Mouse (Mus musculus) heart, embryonic 12.5 days (tissue): ENCODE results near the gene Zdhhc8. TPM values are rescaled to one million over a fixed set of nuclear protein-coding genes. Genes with fewer than 3 reads are reported as not detected.

Experiments used
- ATAC-seq: fragments of 200-750 bp; cut with Nextera tagmentation; 2 replicates; pipeline ENCODE4 v1.8.0; 2017; ENCODE audit warnings: moderate TSS enrichment, moderate library complexity; ENCODE audit not compliant: insufficient number of reproducible peaks, low FRiP score
- H3K27ac ChIP-seq: fragments of 300-500 bp; sonication (generic); 2 replicates; pipeline ENCODE4 v1.5.1; 2016; ENCODE audit warnings: mild to moderate bottlenecking, moderate library complexity; ENCODE audit not compliant: poor library complexity, severe bottlenecking
- H3K27me3 ChIP-seq: fragments of 300-500 bp; sonication (generic); replicated peaks from 2 replicates; pipeline ENCODE4 v1.6.1; 2016; ENCODE audit warnings: mild to moderate bottlenecking, moderate library complexity
- H3K36me3 ChIP-seq: fragments of 300-500 bp; sonication (generic); 2 replicates; pipeline ENCODE4 v1.6.1; 2016; ENCODE audit warnings: mild to moderate bottlenecking, moderate library complexity
- H3K4me1 ChIP-seq: fragments of 300-500 bp; sonication (generic); replicated peaks from 2 replicates; pipeline ENCODE4 v1.6.1; 2016; ENCODE audit warnings: mild to moderate bottlenecking
- H3K4me2 ChIP-seq: fragments of 300-500 bp; sonication (generic); 2 replicates; pipeline ENCODE4 v1.6.1; 2016; ENCODE audit warnings: mild to moderate bottlenecking, moderate library complexity
- H3K4me3 ChIP-seq: fragments of 300-500 bp; sonication (generic); 2 replicates; pipeline ENCODE4 v1.5.1; 2016; ENCODE audit warnings: mild to moderate bottlenecking
- H3K9ac ChIP-seq: fragments of 300-500 bp; sonication (generic); 2 replicates; pipeline ENCODE4 v1.6.1; 2016; ENCODE audit warnings: mild to moderate bottlenecking, moderate library complexity
- H3K9me3 ChIP-seq: fragments of 300-500 bp; sonication (generic); replicated peaks from 2 replicates; pipeline ENCODE4 v1.6.1; 2016; ENCODE audit warnings: mild to moderate bottlenecking, moderate library complexity
- WGBS: fragments of 180-500 bp; shearing (Covaris S2); methylation state at CpG from one replicate; pipeline ENCODE4 v1.1.7; 2016; 5-methylcytosine and 5-hydroxymethylcytosine counted together
- polyA plus RNA-seq: library from polyadenylated mRNA; unstranded; fragments of >200 nt; fragmentation: Nextera tagmentation; extraction: Ambion mirVana; gene quantifications from 2 replicates; pipeline ENCODE4 v1.2.1, GENCODE M21; 2016

Zdhhc8 gene
- polyA plus RNA-seq, 1 experiment from 2014 or later = 33.0 TPM

- Histone ChIP-seq H3K36me3 (peaks cover 64% of the 10 kb centered on the region), H3K4me1 (peaks cover 37% of the 10 kb centered on the region), H3K4me2 (peak within 1 kb of the TSS; percentile 93), H3K9ac (peak within 1 kb of the TSS; percentile 96), H3K4me3 (peak within 1 kb of the TSS; percentile 86), H3K9me3 (no peaks in the 10 kb centered on the region), H3K27me3 (no peaks in the 10 kb centered on the region), H3K27ac (peak within 1 kb of the TSS; percentile 91)
- ATAC-seq = peak; percentile 93
- under 1% methylated on average over 98 of the region's 102 CpGs for WGBS
Observed at GRCm38 (mm10) chr16:18248433-18249363, 13.8 kb upstream of the Zdhhc8 start, which contains the start of the genes Trmt2a and Ranbp1. Gene Trmt2a (plus strand): TSS chr16:18248679. Gene Ranbp1 (minus strand): TSS chr16:18248732.

GRCm38 (mm10) chr16:18247521-18248399 is 12.8 kb upstream of the Zdhhc8 start:
- Histone ChIP-seq H3K4me2 (peak overlapping the region; percentile 93), H3K4me3 (peak overlapping the region; percentile 86), H3K27ac (peak overlapping the region; percentile 90), H3K36me3 (peaks cover 64% of the 10 kb centered on the region), H3K9me3 (no peaks in the 10 kb centered on the region), H3K27me3 (no peaks in the 10 kb centered on the region), H3K4me1 (peaks cover 37% of the 10 kb centered on the region), H3K9ac (peak overlapping the region; percentile 96)
- peak; percentile 6; the same call in 1 of the 2 replicates for ATAC-seq
- WGBS = under 1% methylated on average over 33 of the region's 33 CpGs

GRCm38 (mm10) chr16:18241581-18241980 is 6.6 kb upstream of the Zdhhc8 start:
- WGBS = 92% methylated on average over 10 of the region's 10 CpGs
- Histone ChIP-seq H3K4me3 (no peak overlapping the region), H3K27ac (no peak overlapping the region), H3K9me3 (no peaks in the 10 kb centered on the region), H3K9ac (no peak overlapping the region), H3K27me3 (no peaks in the 10 kb centered on the region), H3K36me3 (peaks cover 88% of the 10 kb centered on the region), H3K4me2 (no peak overlapping the region), H3K4me1 (peaks cover 6% of the 10 kb centered on the region)
- no peak for ATAC-seq

DNA sequence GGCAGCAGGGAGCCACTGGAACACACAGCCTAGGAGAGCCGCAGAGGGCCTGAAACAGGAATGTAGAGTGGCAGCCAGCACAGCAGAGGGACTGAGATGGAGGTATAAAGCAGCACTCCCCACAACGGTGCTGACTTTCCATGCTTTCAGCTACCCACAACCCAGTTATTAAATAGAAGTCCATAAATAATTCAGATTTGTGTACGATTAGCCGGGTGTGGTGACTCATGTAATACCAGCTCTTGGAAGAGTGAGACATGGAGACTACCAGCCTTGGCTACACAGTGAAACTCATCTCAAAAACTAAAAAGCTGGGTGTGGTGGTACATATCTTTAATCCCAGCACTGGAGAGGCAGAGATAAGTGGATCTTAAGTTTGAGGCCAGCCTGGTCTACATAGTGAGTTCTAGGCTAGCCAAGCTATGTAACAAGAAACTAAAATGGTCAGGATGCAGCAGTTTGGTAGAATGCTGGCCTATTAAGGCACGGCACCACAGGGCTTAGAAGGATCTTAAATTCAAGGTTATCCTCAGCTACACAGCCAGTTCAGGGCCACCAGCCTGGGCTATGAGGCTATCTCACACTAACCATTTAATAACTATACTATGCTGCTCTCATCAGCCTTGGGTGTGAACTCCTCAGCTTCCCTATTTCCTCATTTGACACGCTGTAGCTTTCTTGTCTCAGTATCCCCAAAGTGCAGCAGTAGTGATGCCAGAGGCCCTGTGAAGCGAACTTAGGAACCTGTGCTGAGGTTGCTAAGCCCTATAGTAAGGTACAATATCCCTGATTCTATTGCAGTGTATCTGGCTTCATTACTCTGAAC is 2.0 kb upstream of the Zdhhc8 start:
- peaks cover 31% of the 10 kb centered on the region for H3K4me1 ChIP-seq
- peak overlapping the region; percentile 91; the same call in 1 of the 2 replicates for H3K4me2 ChIP-seq
- no peaks in the 10 kb centered on the region for H3K27me3 ChIP-seq
- H3K9me3 ChIP-seq = no peaks in the 10 kb centered on the region
- H3K4me3 ChIP-seq = no peak overlapping the region
- peaks cover 45% of the 10 kb centered on the region for H3K36me3 ChIP-seq
- WGBS = 78% methylated on average over 7 of the region's 7 CpGs
- peak overlapping the region; percentile 87; the same call in 1 of the 2 replicates for H3K9ac ChIP-seq
- H3K27ac ChIP-seq = peak overlapping the region; percentile 92; the same call in 1 of the 2 replicates
- no peak for ATAC-seq

- 5% methylated on average over 19 of the region's 19 CpGs for WGBS
- no peaks in the 10 kb centered on the region for H3K9me3 ChIP-seq
- peak overlapping the region; percentile 88 for H3K4me3 ChIP-seq
- H3K27ac ChIP-seq = peak overlapping the region; percentile 92
- peak overlapping the region; percentile 91 for H3K4me2 ChIP-seq
- H3K9ac ChIP-seq = peak overlapping the region; percentile 87
- peaks cover 44% of the 10 kb centered on the region for H3K4me1 ChIP-seq
- peaks cover 32% of the 10 kb centered on the region for H3K36me3 ChIP-seq
- ATAC-seq = peak; percentile 54
- no peaks in the 10 kb centered on the region for H3K27me3 ChIP-seq
Observed at GRCm38 (mm10) chr16:18235389-18236065, 591 bp upstream of the Zdhhc8 start.

DNA sequence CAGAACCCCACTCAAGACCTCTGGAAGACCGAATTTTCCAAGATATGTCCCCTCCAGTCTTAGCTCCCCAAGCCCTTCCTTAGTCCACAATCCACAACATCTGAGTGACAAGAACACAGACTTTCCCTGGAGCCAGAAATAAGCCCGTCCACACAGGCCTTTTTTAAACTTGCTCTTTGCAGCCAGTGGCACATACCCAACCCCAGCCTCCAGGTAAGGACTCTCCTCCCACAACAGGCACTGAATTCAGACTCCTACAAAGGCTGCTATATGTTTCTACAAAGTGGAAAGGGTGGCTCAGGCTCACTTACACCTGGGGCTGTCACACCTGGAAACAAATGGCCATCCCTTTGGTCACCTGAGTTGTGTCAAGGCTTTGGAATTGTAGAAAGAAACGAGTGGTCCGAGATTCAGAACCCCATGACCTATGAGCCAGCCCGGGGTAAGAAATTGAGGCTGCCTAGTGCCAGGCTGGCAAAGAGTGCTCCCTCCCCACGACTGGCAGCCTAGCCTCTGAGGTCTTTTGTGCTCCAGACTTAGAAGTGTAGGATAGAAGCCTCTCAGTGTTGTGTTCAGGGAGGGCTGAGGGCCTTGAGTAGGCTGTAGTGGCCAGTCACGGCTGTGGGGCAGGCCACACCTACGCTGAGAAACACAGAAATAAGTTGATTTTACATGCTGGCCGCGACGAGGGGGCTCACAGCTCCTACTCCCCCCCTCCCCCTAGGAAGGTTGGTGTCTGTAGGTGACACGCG is 841 bp downstream of the Zdhhc8 start:
- WGBS = 19% methylated on average over 13 of the region's 13 CpGs
- peak; percentile 8; the same call in 1 of the 2 replicates for ATAC-seq
- H3K9ac ChIP-seq = peak overlapping the region; percentile 87
- H3K36me3 ChIP-seq = peaks cover 20% of the 10 kb centered on the region
- H3K9me3 ChIP-seq = no peaks in the 10 kb centered on the region
- H3K4me3 ChIP-seq = peak overlapping the region; percentile 88
- H3K4me1 ChIP-seq = peaks cover 58% of the 10 kb centered on the region
- no peaks in the 10 kb centered on the region for H3K27me3 ChIP-seq
- H3K27ac ChIP-seq = peak overlapping the region; percentile 92
- H3K4me2 ChIP-seq = peak overlapping the region; percentile 91

DNA sequence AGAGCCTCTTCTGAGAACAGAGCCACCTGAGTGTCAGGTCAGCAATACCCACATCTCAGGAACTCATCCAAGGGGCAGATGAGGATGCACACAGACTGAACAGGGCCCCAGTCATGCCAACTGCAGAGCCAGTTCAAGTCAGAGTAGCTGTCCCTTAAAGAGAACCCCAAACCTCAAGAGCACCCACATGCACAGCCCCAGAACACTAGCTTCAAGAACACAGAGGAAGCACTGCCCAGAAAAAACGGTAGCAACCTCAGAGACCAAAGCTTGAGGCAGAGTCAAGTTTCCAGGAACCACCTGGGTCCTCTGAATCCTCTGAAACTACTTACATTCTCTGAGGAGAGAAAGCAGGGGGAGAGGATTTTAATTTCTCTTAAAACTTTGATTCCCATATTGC is 1.5 kb downstream of the Zdhhc8 start:
- Histone ChIP-seq H3K4me2 (peak overlapping the region; percentile 91), H3K9ac (peak overlapping the region; percentile 87), H3K27ac (no peak overlapping the region), H3K4me3 (peak overlapping the region; percentile 88), H3K27me3 (no peaks in the 10 kb centered on the region), H3K4me1 (peaks cover 65% of the 10 kb centered on the region), H3K36me3 (peaks cover 17% of the 10 kb centered on the region), H3K9me3 (no peaks in the 10 kb centered on the region)
- no peak for ATAC-seq
- WGBS = 41% methylated on average over 1 of the region's 1 CpGs

GRCm38 (mm10) chr16:18231451-18231850 is 3.5 kb downstream of the Zdhhc8 start:
- H3K9ac ChIP-seq = 0 out of 2 replicates have a peak overlapping the region, but pooled peaks have one; percentile 21
- peaks cover 74% of the 10 kb centered on the region for H3K4me1 ChIP-seq
- no peak for ATAC-seq
- H3K27me3 ChIP-seq = no peaks in the 10 kb centered on the region
- peaks cover 26% of the 10 kb centered on the region for H3K36me3 ChIP-seq
- H3K4me2 ChIP-seq = no peak overlapping the region
- peak overlapping the region; percentile 95; the same call in 1 of the 2 replicates for H3K27ac ChIP-seq
- no peaks in the 10 kb centered on the region for H3K9me3 ChIP-seq
- WGBS = 80% methylated on average over 4 of the region's 4 CpGs
- no peak overlapping the region for H3K4me3 ChIP-seq

GRCm38 (mm10) chr16:18231047-18231446 is 3.9 kb downstream of the Zdhhc8 start:
- Histone ChIP-seq H3K27me3 (no peaks in the 10 kb centered on the region), H3K36me3 (peaks cover 30% of the 10 kb centered on the region), H3K27ac (peak overlapping the region; percentile 95), H3K9ac (peak overlapping the region; percentile 21; the same call in 1 of the 2 replicates), H3K9me3 (no peaks in the 10 kb centered on the region), H3K4me3 (no peak overlapping the region), H3K4me1 (peaks cover 70% of the 10 kb centered on the region), H3K4me2 (peak overlapping the region; percentile 66)
- WGBS = 82% methylated on average over 3 of the region's 3 CpGs
- no peak for ATAC-seq
